Mouse (Mus musculus): ENCODE results near the gene Ddn. TPM values are rescaled to one million over a fixed set of nuclear protein-coding genes. Genes with fewer than 3 reads are reported as not detected.
"Not testable (repeated sequence)": the region's sequence is repeated elsewhere in the genome, so short reads cannot be mapped to it uniquely, and the experiment has no call there.

Gene Ddn
- polyA plus RNA-seq, 1 experiment from 2014 or later = not detected

DNA sequence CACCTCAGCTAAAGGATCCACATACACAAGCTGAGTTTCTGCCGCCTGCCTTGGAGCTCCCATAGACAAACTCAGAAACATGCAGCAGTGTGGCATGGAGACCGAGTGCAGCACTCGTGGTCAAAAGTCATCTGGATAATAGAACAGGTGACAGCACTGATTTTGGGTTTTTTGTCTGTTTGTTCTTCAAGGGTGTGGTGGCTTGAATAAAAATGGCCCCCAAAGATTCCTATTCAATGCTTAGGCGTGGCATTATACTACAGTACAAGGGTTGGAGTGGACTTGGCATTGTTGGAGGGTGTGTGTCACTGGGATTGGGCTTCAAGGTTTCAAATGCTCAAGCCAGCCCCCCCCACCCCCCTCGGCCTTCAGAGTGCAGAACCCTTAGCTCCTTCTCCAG is 12.9 kb upstream of the Ddn start:
- 92% methylated on average over 5 of the region's 5 CpGs for WGBS
- Histone ChIP-seq H3K9me3 (ENCODE audit: control insufficient read depth, low read length) (no peaks in the 10 kb centered on the region), H3K27ac (ENCODE audit: low read depth) (no peak overlapping the region), H3K27me3 (replicated peaks; ENCODE audit: control insufficient read depth, insufficient read depth, low read length) (no peaks in the 10 kb centered on the region), H3K4me1 (replicated peaks; ENCODE audit: control insufficient read depth, insufficient read depth, low read length) (no peaks in the 10 kb centered on the region), H3K4me3 (ENCODE audit: low read depth, low read length) (no peak overlapping the region), H3K36me3 (ENCODE audit: control insufficient read depth, insufficient read depth, low read length) (peaks cover 32% of the 10 kb centered on the region), H3K4me2 (ENCODE audit: low read length) (no peak overlapping the region), H3K9ac (ENCODE audit: low read length) (no peak overlapping the region)
- no peak for DNase-seq (ENCODE audit: low spot score)
- no peak for ATAC-seq (replicated peaks; ENCODE audit: low FRiP score, low TSS enrichment, low read depth)

DNA sequence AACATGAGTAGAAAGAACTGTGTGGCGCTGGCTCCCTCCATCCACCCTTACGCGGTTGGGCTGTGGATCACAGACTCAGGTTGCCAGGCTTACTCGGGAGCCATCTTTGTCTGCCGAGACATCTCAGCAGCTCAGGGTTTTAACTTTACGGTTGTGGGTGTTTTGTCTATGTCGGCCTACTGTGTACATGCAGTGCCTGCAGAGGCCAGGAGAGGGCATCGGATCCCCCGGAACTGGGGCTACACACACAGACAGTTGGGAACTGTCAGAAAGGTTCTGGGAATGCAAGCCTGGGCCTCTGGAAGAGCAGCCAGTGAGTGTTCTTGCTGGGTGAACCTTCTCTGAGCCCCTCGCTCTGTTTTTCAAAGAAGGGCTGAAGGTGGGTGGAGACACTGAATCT is 12.1 kb upstream of the Ddn start:
- no peaks in the 10 kb centered on the region for H3K9me3 ChIP-seq (ENCODE audit: control insufficient read depth, low read length)
- H3K36me3 ChIP-seq (ENCODE audit: control insufficient read depth, insufficient read depth, low read length) = peaks cover 35% of the 10 kb centered on the region
- DNase-seq (ENCODE audit: low spot score) (no peak), ATAC-seq (replicated peaks; ENCODE audit: low FRiP score, low TSS enrichment, low read depth) (no peak)
- H3K27ac ChIP-seq (ENCODE audit: low read depth) = no peak overlapping the region
- no peak overlapping the region for H3K9ac ChIP-seq (ENCODE audit: low read length)
- no peak overlapping the region for H3K4me2 ChIP-seq (ENCODE audit: low read length)
- WGBS = 40% methylated on average over 10 of the region's 10 CpGs
- no peaks in the 10 kb centered on the region for H3K4me1 ChIP-seq (replicated peaks; ENCODE audit: control insufficient read depth, insufficient read depth, low read length)
- H3K27me3 ChIP-seq (replicated peaks; ENCODE audit: control insufficient read depth, insufficient read depth, low read length) = no peaks in the 10 kb centered on the region
- H3K4me3 ChIP-seq (ENCODE audit: low read depth, low read length) = no peak overlapping the region

DNA sequence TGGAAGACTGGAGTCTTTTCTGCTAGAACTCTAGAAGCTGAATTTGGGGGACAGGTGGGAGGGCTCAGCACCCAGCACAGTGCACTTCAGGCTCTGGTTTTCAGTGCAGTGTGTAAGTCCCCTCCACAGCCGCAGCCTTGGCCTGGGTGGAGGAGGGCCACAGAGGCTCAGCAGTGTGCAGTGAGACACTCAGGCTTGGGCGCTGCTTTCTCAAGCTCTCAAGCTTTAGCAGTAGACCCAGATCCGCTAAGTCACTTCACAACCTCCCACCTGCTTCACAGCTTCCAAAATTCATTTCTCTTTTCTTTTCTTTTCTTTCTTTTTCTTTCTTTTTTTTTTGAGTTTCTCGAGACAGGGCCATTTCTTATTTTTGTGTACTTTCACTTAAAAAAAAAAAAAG is 11.6 kb upstream of the Ddn start:
- 85% methylated on average over 4 of the region's 4 CpGs for WGBS
- no peak overlapping the region for H3K4me2 ChIP-seq (ENCODE audit: low read length)
- H3K4me1 ChIP-seq (replicated peaks; ENCODE audit: control insufficient read depth, insufficient read depth, low read length) = no peaks in the 10 kb centered on the region
- H3K9ac ChIP-seq (ENCODE audit: low read length) = no peak overlapping the region
- H3K27me3 ChIP-seq (replicated peaks; ENCODE audit: control insufficient read depth, insufficient read depth, low read length) = no peaks in the 10 kb centered on the region
- no peak overlapping the region for H3K4me3 ChIP-seq (ENCODE audit: low read depth, low read length)
- DNase-seq (ENCODE audit: low spot score) = no peak
- peaks cover 36% of the 10 kb centered on the region for H3K36me3 ChIP-seq (ENCODE audit: control insufficient read depth, insufficient read depth, low read length)
- no peak overlapping the region for H3K27ac ChIP-seq (ENCODE audit: low read depth)
- no peak for ATAC-seq (replicated peaks; ENCODE audit: low FRiP score, low TSS enrichment, low read depth)
- H3K9me3 ChIP-seq (ENCODE audit: control insufficient read depth, low read length) = no peaks in the 10 kb centered on the region

DNA sequence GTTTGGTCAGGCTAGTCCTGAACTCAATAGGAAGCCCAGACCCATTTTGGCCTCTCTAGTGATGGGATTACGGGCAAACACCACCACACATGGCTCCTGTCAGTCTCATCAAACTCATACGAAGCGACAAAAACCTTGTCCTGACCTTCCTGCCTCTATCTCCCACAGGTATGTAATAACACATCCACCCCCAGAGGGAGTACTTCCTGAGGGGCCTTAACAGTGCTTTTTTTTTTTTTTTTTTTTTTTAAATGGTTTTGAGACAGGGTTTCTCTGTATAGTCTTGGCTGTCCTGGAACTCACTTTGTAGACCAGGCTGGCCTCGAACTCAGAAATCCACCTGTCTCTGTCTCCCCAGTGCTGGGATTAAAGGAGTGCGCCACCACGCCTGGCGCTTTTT is 8.9 kb upstream of the Ddn start:
- Histone ChIP-seq H3K4me2 (ENCODE audit: low read length) (no peak overlapping the region), H3K27me3 (replicated peaks; ENCODE audit: control insufficient read depth, insufficient read depth, low read length) (no peaks in the 10 kb centered on the region), H3K36me3 (ENCODE audit: control insufficient read depth, insufficient read depth, low read length) (peaks cover 45% of the 10 kb centered on the region), H3K4me3 (ENCODE audit: low read depth, low read length) (no peak overlapping the region), H3K9ac (ENCODE audit: low read length) (no peak overlapping the region), H3K27ac (ENCODE audit: low read depth) (no peak overlapping the region), H3K4me1 (replicated peaks; ENCODE audit: control insufficient read depth, insufficient read depth, low read length) (no peaks in the 10 kb centered on the region), H3K9me3 (ENCODE audit: control insufficient read depth, low read length) (no peaks in the 10 kb centered on the region)
- ATAC-seq (replicated peaks; ENCODE audit: low FRiP score, low TSS enrichment, low read depth) (no peak), DNase-seq (ENCODE audit: low spot score) (no peak)
- 92% methylated on average over 7 of the region's 7 CpGs for WGBS

DNA sequence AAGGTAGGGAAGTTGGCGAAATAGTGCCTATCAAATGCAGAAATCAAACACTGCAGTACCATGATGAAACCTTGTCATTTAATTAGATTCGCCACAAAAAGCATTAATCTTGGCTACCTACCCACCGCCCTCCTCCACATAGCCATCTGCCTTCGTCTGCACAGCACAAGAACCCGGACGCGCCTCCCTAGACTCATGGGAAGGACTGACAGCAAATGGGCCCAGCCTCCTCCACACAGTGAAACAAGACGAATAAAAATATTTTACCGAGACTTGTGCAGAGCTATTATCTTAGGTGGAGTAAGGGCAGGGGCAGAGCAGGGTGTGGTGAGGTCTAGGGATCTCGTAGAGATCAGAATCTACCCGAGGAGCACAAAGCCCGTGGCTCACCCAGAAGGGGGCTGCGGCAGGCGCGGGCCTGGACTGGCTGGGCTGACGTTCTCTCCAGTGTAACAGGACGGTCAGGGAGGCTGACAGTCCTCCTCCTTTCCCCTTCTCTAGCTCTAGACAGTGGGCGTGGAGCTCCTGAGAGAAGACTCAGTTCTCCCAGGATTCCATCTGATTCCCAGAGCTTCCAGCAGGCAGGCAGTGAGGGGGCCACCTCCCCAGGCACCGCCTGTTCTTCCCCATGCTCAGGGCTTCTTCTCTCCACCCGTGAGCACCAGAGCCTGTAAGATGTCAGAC is 3.6 kb upstream of the Ddn start:
- Histone ChIP-seq H3K27me3 (replicated peaks; ENCODE audit: control insufficient read depth, insufficient read depth, low read length) (peaks cover 22% of the 10 kb centered on the region), H3K4me1 (replicated peaks; ENCODE audit: control insufficient read depth, insufficient read depth, low read length) (peaks cover 6% of the 10 kb centered on the region), H3K4me2 (ENCODE audit: low read length) (no peak overlapping the region), H3K4me3 (ENCODE audit: low read depth, low read length) (no peak overlapping the region), H3K9me3 (ENCODE audit: control insufficient read depth, low read length) (no peaks in the 10 kb centered on the region), H3K9ac (ENCODE audit: low read length) (no peak overlapping the region), H3K36me3 (ENCODE audit: control insufficient read depth, insufficient read depth, low read length) (peaks cover 37% of the 10 kb centered on the region), H3K27ac (ENCODE audit: low read depth) (no peak overlapping the region)
- ATAC-seq (replicated peaks; ENCODE audit: low FRiP score, low TSS enrichment, low read depth) (no peak), DNase-seq (ENCODE audit: low spot score) (no peak)
- WGBS = 84% methylated on average over 20 of the region's 20 CpGs

DNA sequence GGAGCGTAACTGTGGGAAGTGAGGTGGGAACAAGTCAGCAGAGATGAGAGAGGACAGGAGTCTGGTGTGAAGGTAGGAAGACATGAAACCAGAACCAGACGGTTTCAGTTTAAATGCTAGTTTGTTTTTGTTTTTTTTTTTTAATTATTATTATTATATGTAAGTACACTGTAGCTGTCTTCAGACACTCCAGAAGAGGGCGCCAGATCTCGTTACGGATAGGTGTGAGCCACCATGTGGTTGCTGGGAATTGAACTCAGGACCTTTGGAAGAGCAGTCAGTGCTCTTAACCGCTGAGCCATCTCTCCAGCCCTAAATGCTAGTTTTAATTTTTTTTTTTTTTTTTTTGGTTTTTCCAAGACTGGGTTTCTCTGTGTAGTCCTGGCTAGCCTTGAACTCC is 922 bp upstream of the Ddn start:
- H3K4me3 ChIP-seq (ENCODE audit: low read depth, low read length); H3K4me2 ChIP-seq (ENCODE audit: low read length); H3K9me3 ChIP-seq (ENCODE audit: control insufficient read depth, low read length); DNase-seq (ENCODE audit: low spot score); ATAC-seq (replicated peaks; ENCODE audit: low FRiP score, low TSS enrichment, low read depth); H3K9ac ChIP-seq (ENCODE audit: low read length); H3K27ac ChIP-seq (ENCODE audit: low read depth): not testable (repeated sequence)
- 74% methylated on average over 6 of the region's 6 CpGs for WGBS
- H3K27me3 ChIP-seq (replicated peaks; ENCODE audit: control insufficient read depth, insufficient read depth, low read length) = peaks cover 48% of the 10 kb centered on the region
- H3K4me1 ChIP-seq (replicated peaks; ENCODE audit: control insufficient read depth, insufficient read depth, low read length) = peaks cover 15% of the 10 kb centered on the region
- H3K36me3 ChIP-seq (ENCODE audit: control insufficient read depth, insufficient read depth, low read length) = peaks cover 28% of the 10 kb centered on the region

DNA sequence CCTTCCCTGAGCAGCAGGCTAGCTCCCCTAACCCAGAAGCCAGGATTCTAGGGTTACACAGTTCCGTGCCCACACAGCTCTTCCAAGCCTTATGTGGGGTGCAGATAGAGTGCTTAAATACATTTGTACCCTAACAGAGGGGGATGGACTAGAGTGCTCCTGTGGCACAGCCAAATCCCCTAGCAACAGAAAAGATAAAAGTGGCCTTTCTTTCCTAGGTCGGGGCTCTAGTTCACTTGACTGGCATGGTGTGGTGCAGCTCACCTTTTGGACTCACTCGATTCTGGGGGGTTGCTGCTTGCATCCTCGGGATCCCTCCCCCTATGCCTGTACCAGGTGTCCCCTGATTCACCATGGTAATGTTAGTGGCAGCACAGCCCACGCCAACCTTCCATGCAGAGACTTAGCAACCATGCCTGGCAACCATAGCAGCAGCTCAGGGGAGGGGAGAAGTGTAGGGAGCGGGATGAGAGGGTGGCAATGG is 597 bp downstream of the Ddn start:
- no peak overlapping the region for H3K4me3 ChIP-seq (ENCODE audit: low read depth, low read length)
- 12% methylated on average over 6 of the region's 6 CpGs for WGBS

DNA sequence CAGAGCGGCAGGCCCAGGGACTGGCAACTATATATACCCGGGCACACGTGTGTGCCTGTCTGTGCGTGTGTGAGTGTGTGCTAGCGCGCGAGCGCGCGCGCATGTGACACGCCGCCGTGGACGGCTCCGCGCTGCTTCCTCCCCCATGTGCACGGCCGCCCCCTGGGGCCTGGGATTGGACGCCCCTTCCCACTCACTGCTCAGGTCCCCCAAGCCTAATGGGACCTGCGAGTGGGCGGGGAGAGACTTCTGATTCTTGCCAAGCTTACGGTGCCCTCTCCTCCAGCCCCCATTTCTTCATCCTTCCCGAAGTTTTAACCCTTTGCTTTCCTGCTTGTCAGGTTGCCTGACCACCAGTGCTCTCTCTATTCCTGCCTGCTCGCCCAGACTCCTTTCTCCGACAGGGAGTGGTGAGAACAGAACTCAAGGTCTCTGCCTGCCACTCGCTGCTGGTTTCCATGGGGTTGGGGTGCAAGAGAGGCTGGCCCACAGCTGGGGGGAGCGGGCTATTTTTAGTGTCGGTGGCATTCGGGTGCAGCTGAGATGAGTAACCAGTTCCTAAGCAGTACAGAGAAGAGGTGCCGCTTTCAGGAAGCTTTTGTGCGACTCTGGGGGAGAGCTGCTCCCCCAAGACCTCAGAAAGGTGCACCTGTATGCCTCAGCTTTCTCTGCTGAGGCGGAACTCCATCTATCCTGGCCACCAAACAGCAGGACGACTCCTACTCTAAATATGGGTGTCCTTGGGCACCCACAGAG is 1.2 kb downstream of the Ddn start:
- H3K9ac ChIP-seq (ENCODE audit: low read length) = peak overlapping the region; percentile 17; the same call in 1 of the 2 replicates
- 1% methylated on average over 33 of the region's 34 CpGs for WGBS
- DNase-seq (ENCODE audit: low spot score) (no peak), ATAC-seq (replicated peaks; ENCODE audit: low FRiP score, low TSS enrichment, low read depth) (no peak)
- peaks cover 70% of the 10 kb centered on the region for H3K27me3 ChIP-seq (replicated peaks; ENCODE audit: control insufficient read depth, insufficient read depth, low read length)
- H3K4me2 ChIP-seq (ENCODE audit: low read length) = peak overlapping the region; percentile 55
- H3K36me3 ChIP-seq (ENCODE audit: control insufficient read depth, insufficient read depth, low read length) = peaks cover 9% of the 10 kb centered on the region
- peak overlapping the region; percentile 27 for H3K4me3 ChIP-seq (ENCODE audit: low read depth, low read length)
- no peak overlapping the region for H3K27ac ChIP-seq (ENCODE audit: low read depth)
- H3K9me3 ChIP-seq (ENCODE audit: control insufficient read depth, low read length) = no peaks in the 10 kb centered on the region
- H3K4me1 ChIP-seq (replicated peaks; ENCODE audit: control insufficient read depth, insufficient read depth, low read length) = peaks cover 15% of the 10 kb centered on the region

More for the DNA sequence above, 597 bp downstream of the Ddn start:
- no peak for ATAC-seq (replicated peaks; ENCODE audit: low FRiP score, low TSS enrichment, low read depth)
- no peak overlapping the region for H3K27ac ChIP-seq (ENCODE audit: low read depth)
- H3K36me3 ChIP-seq (ENCODE audit: control insufficient read depth, insufficient read depth, low read length) = peaks cover 15% of the 10 kb centered on the region
- H3K4me2 ChIP-seq (ENCODE audit: low read length) = no peak overlapping the region; the same call in 1 of the 2 replicates
- no peak overlapping the region for H3K9ac ChIP-seq (ENCODE audit: low read length)
- peaks cover 15% of the 10 kb centered on the region for H3K4me1 ChIP-seq (replicated peaks; ENCODE audit: control insufficient read depth, insufficient read depth, low read length)
- no peak for DNase-seq (ENCODE audit: low spot score)
- peaks cover 64% of the 10 kb centered on the region for H3K27me3 ChIP-seq (replicated peaks; ENCODE audit: control insufficient read depth, insufficient read depth, low read length)
- no peaks in the 10 kb centered on the region for H3K9me3 ChIP-seq (ENCODE audit: control insufficient read depth, low read length)
